Mouse (Mus musculus) neutrophil, adult 5-6 weeks (primary cell): ENCODE results near the gene Noc2l. TPM values are rescaled to one million over a fixed set of nuclear protein-coding genes. Genes with fewer than 3 reads are reported as not detected.
A peak's percentile ranks its signal among the peaks of the same experiment; 100 is the strongest.

Experiments
- ATAC-seq: fragments of 151-379, 151-347 bp; 2 replicates; pipeline ENCODE4 v1.8.0; 2017; ENCODE audit warnings: mild to moderate bottlenecking, moderate TSS enrichment; ENCODE audit not compliant: insufficient number of reproducible peaks, poor library complexity, low FRiP score, severe bottlenecking; ENCODE audit errors: extremely low read depth
- total RNA-seq: library from RNA; stranded (forward); fragments of 200-1000 nt; gene quantifications from 2 replicates; pipeline ENCODE4 v1.2.3, GENCODE M21; 2017

The Noc2l gene
- 58.7 and 59.8 TPM in 2 replicates for total RNA-seq

GRCm38 (mm10) chr4:156235808-156236533, at the start of gene Noc2l:
TSS of gene Noc2l (plus strand) at chr4:156236010.
- ATAC-seq = peak; percentile 77

GRCm38 (mm10) chr4:156188162-156188810, 47.5 kb upstream of the Noc2l start:
- ATAC-seq = no peak

- ATAC-seq = no peak
Observed at GRCm38 (mm10) chr4:156188811-156189323, 46.9 kb upstream of the Noc2l start.

- no peak for ATAC-seq
Observed at GRCm38 (mm10) chr4:156192421-156193199, 43.2 kb upstream of the Noc2l start.

- no peak for ATAC-seq
Observed at GRCm38 (mm10) chr4:156193200-156193590, 42.6 kb upstream of the Noc2l start.

GRCm38 (mm10) chr4:156193906-156194305, 41.9 kb upstream of the Noc2l start:
- ATAC-seq = no peak

- no peak for ATAC-seq
Observed at GRCm38 (mm10) chr4:156194346-156194745, 41.5 kb upstream of the Noc2l start.

GRCm38 (mm10) chr4:156195927-156196870, 39.6 kb upstream of the Noc2l start:
- ATAC-seq = no peak

GRCm38 (mm10) chr4:156197131-156197828, 38.5 kb upstream of the Noc2l start, which contains the start of gene Agrn:
TSS of gene Agrn (minus strand) at chr4:156197488.
- peak; percentile 31; the same call in 1 of the 2 replicates for ATAC-seq

- ATAC-seq = peak; percentile 88
Observed at GRCm38 (mm10) chr4:156197829-156198205, 38.0 kb upstream of the Noc2l start.

GRCm38 (mm10) chr4:156200623-156201475, 35.0 kb upstream of the Noc2l start, which contains the start of gene Isg15:
TSS of gene Isg15 (minus strand) at chr4:156200818.
- ATAC-seq = peak; percentile 20; the same call in 1 of the 2 replicates

GRCm38 (mm10) chr4:156202462-156202893, 33.3 kb upstream of the Noc2l start:
- no peak for ATAC-seq

GRCm38 (mm10) chr4:156203001-156203412, 32.8 kb upstream of the Noc2l start, which contains the start of gene AW011738:
TSS of gene AW011738 (plus strand) at chr4:156203304.
- ATAC-seq = peak; percentile 81

GRCm38 (mm10) chr4:156203413-156204131, 32.2 kb upstream of the Noc2l start:
- ATAC-seq = no peak

GRCm38 (mm10) chr4:156208872-156209271, 26.9 kb upstream of the Noc2l start:
- no peak for ATAC-seq
